Mouse (Mus musculus): ENCODE measurements around the gene Mpzl1.

DNA sequence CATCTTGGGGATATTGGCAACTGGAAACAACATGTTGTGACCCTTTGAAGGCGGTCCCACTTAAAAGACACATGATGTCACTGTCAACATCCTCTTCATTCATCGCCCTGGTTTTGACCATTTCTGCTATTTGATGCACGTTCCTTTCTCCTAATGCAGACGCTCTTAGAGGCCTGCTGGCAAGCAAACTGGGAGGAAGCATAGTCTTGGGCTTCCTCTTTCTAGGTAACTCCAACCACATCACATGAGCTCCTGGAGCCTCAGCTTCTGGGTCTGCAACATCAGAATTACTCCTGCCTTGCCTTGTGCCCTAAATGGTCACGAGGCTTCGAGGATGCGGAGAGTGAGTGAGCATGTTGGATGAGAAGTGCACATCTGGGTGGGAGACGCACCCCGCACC, 40.8 kb upstream of the Mpzl1 start:
- no peak for TF ChIP-seq EP300 (IDR thresholded peaks at IDR 0.05; ENCODE audit: low read depth)
- TF ChIP-seq CTCF (IDR thresholded peaks at IDR 0.05; ENCODE audit: low read depth) = no peak
